Mouse (Mus musculus) left cerebral cortex, adult 2 months (tissue): Measurements from ENCODE around the gene Pstpip1. TPM values are rescaled to one million over a fixed set of nuclear protein-coding genes. Genes with fewer than 3 reads are reported as not detected.
A peak's percentile ranks its signal among the peaks of the same experiment; 100 is the strongest.

Experiments
- DNase-seq, 2 experiments: peaks; one replicate each; pipeline ENCODE4 v3.0.0; 2021 to 2022; ENCODE audit warnings: low spot score in 2 of 2, mixed read lengths in 1 of 2; ENCODE audit errors: extremely low spot score in 1 of 2
- H3K27ac ChIP-seq: fragments of 200-600 bp; 2 replicates; pipeline ENCODE4 v1.8.1; 2022
- H3K4me3 ChIP-seq: fragments of 200-600 bp; 2 replicates; pipeline ENCODE4 v1.8.1; 2022
- CTCF ChIP-seq: fragments of 200-600 bp; IDR thresholded peaks from 2 replicates; pipeline ENCODE4 v1.8.1; 2022; ENCODE audit warnings: antibody characterized with exemption, mild to moderate bottlenecking, moderate library complexity
- intact Hi-C: fragments of 180-260 bp; cut with DNase I; formaldehyde crosslinking; loops from one replicate; pipeline ENCODE4 v1.15.1; 2025
- total RNA-seq, 2 experiments: library from RNA; stranded (reverse); gene quantifications; 2 replicates each; pipeline ENCODE4 v1.2.3; 2021

Gene Pstpip1
- total RNA-seq, 2 experiments from 2014 or later, result 2.3 to 4.6 TPM

GRCm38 (mm10) chr9:56075264-56075663 is 14.5 kb upstream of the Pstpip1 start:
- peak in 1 of 2 experiments; percentile 52 for DNase-seq
- H3K27ac ChIP-seq, result peak overlapping the region; percentile 67
- TF ChIP-seq CTCF, result peak; percentile 68
- intact Hi-C loops, result loop anchor here (2.0 kb wide), 1 partner anchor 44 kb away; no protein-coding TSS in a partner anchor
- H3K4me3 ChIP-seq, result no peak overlapping the region

GRCm38 (mm10) chr9:56075901-56076620 is 13.7 kb upstream of the Pstpip1 start:
- H3K27ac ChIP-seq, result peak overlapping the region; percentile 67
- no peak for TF ChIP-seq CTCF

GRCm38 (mm10) chr9:56079587-56079986 is 10.2 kb upstream of the Pstpip1 start:
- intact Hi-C loops, result no loop called here
- H3K4me3 ChIP-seq, result no peak overlapping the region
- no peak for TF ChIP-seq CTCF
- H3K27ac ChIP-seq, result no peak overlapping the region
- DNase-seq, result no peak

More at GRCm38 (mm10) chr9:56075901-56076620, 13.7 kb upstream of the Pstpip1 start:
- no peak for DNase-seq
- intact Hi-C loops, result loop anchor here (2.0 kb wide), 1 partner anchor 43 kb away; no protein-coding TSS in a partner anchor
- H3K4me3 ChIP-seq, result no peak overlapping the region

GRCm38 (mm10) chr9:56086524-56086923 is 3.2 kb upstream of the Pstpip1 start:
- DNase-seq, result no peak
- H3K4me3 ChIP-seq, result no peak overlapping the region
- no peak overlapping the region for H3K27ac ChIP-seq
- intact Hi-C loops, result no loop called here
- no peak for TF ChIP-seq CTCF

- H3K27ac ChIP-seq, result no peak overlapping the region
- intact Hi-C loops, result no loop called here
- H3K4me3 ChIP-seq, result no peak overlapping the region
- DNase-seq, result no peak
- TF ChIP-seq CTCF, result no peak
Observed at GRCm38 (mm10) chr9:56090546-56091225, 924 bp downstream of the Pstpip1 start.

- TF ChIP-seq CTCF, result peak; percentile 43
- intact Hi-C loops, result no loop called here
- Histone ChIP-seq H3K27ac (no peak overlapping the region), H3K4me3 (no peak overlapping the region)
- no peak for DNase-seq
Observed at GRCm38 (mm10) chr9:56092102-56092501, 2.3 kb downstream of the Pstpip1 start.

- Histone ChIP-seq H3K27ac (no peak overlapping the region), H3K4me3 (no peak overlapping the region)
- no peak for TF ChIP-seq CTCF
- DNase-seq, result no peak
- intact Hi-C loops, result no loop called here
Observed at GRCm38 (mm10) chr9:56097584-56098298, 8.0 kb downstream of the Pstpip1 start.

GRCm38 (mm10) chr9:56100041-56100522 is 10.3 kb downstream of the Pstpip1 start:
- no peak for TF ChIP-seq CTCF
- intact Hi-C loops, result no loop called here
- no peak for DNase-seq

GRCm38 (mm10) chr9:56101022-56101421 is 11.3 kb downstream of the Pstpip1 start:
- no peak overlapping the region for H3K27ac ChIP-seq
- intact Hi-C loops, result no loop called here
- H3K4me3 ChIP-seq, result no peak overlapping the region
- no peak for TF ChIP-seq CTCF
- no peak for DNase-seq

More at GRCm38 (mm10) chr9:56100041-56100522, 10.3 kb downstream of the Pstpip1 start:
- Histone ChIP-seq H3K27ac (no peak overlapping the region), H3K4me3 (no peak overlapping the region)

- no peak for TF ChIP-seq CTCF
- DNase-seq, result no peak
- intact Hi-C loops, result no loop called here
- Histone ChIP-seq H3K4me3 (no peak overlapping the region), H3K27ac (no peak overlapping the region)
Observed at GRCm38 (mm10) chr9:56104921-56105320, 15.2 kb downstream of the Pstpip1 start.

- DNase-seq, result no peak
- H3K4me3 ChIP-seq, result no peak overlapping the region
- intact Hi-C loops, result no loop called here
- TF ChIP-seq CTCF, result no peak
- H3K27ac ChIP-seq, result no peak overlapping the region
Observed at GRCm38 (mm10) chr9:56106274-56107072, 16.7 kb downstream of the Pstpip1 start.
